Mouse (Mus musculus) neural tube, embryonic 15.5 days (tissue): ENCODE data around the gene Tsc1. TPM values are rescaled to one million over a fixed set of nuclear protein-coding genes. Genes with fewer than 3 reads are reported as not detected.

ENCODE experiments used
- ATAC-seq: fragments of 200-750 bp; cut with Nextera tagmentation; 2 replicates; pipeline ENCODE4 v1.8.0; 2017; ENCODE audit warnings: mild to moderate bottlenecking, moderate TSS enrichment, moderate library complexity; ENCODE audit not compliant: low FRiP score
- H3K27ac ChIP-seq: fragments of 300-500 bp; sonication (generic); replicated peaks from 2 replicates; pipeline ENCODE4 v1.5.1; 2015; ENCODE audit warnings: mild to moderate bottlenecking, inconsistent platforms
- H3K27me3 ChIP-seq: fragments of 300-500 bp; sonication (generic); replicated peaks from 2 replicates; pipeline ENCODE4 v1.6.1; 2015; ENCODE audit warnings: inconsistent platforms
- H3K36me3 ChIP-seq: fragments of 300-500 bp; sonication (generic); 2 replicates; pipeline ENCODE4 v1.6.1; 2015; ENCODE audit warnings: inconsistent platforms
- H3K4me1 ChIP-seq: fragments of 300-500 bp; sonication (generic); 2 replicates; pipeline ENCODE4 v1.6.1; 2015; ENCODE audit warnings: inconsistent platforms
- H3K4me2 ChIP-seq: fragments of 300-500 bp; sonication (generic); 2 replicates; pipeline ENCODE4 v1.6.1; 2015; ENCODE audit warnings: inconsistent platforms, mild to moderate bottlenecking, moderate library complexity
- H3K4me3 ChIP-seq: fragments of 300-500 bp; sonication (generic); replicated peaks from 2 replicates; pipeline ENCODE4 v1.5.1; 2015; ENCODE audit warnings: mild to moderate bottlenecking, inconsistent platforms
- H3K9ac ChIP-seq: fragments of 300-500 bp; sonication (generic); replicated peaks from 2 replicates; pipeline ENCODE4 v1.6.1; 2015; ENCODE audit warnings: mild to moderate bottlenecking, inconsistent platforms
- H3K9me3 ChIP-seq: fragments of 300-500 bp; sonication (generic); replicated peaks from 2 replicates; pipeline ENCODE4 v1.6.1; 2016; ENCODE audit warnings: inconsistent platforms
- WGBS: fragments of 180-500 bp; shearing (Covaris S2); methylation state at CpG from one replicate; pipeline ENCODE4 v1.1.7; 2015; ENCODE audit warnings: mixed read lengths; 5-methylcytosine and 5-hydroxymethylcytosine counted together
- polyA plus RNA-seq: library from polyadenylated mRNA; unstranded; fragments of >200 nt; fragmentation: Nextera tagmentation; extraction: Ambion mirVana; gene quantifications from 2 replicates; pipeline ENCODE4 v1.2.1, GENCODE M21; 2015

Tsc1 gene
- polyA plus RNA-seq, 1 experiment from 2014 or later = 33.3 TPM

DNA sequence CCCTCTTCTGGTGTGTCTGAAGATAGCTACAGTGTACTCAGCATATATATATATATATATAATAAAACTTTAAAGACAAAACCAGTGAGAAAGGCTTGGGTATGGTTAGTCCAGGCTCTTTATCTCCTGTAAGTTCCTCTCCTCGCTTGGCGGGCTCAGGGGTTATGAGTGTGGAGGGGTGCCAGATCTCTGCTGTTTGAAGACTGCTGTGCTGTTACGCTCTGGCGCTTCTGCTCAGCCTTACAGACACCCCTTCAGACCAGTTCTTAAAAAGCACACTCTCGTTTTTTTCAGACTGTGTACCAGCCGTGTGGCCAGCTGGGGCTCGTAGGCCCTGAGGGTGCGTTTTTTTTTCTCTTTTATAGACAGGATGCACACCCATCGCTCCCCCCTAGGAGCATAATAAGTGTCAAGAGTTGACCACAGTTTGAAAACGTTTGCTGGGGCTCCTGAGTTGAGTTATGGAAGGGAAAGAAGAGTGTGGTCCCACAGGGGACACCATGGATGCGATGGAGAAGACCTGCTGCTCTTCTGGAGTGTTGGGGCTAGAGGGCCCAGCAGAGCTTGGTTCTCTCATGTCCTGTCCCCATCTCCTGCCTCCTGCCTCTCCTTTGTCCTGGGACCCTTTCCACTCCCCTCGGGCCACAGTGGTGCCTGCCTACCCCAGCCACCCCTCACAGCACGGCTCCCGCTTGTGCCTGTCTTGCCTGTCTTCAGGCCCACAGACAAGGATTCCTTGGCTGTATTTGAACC lies 35.1 kb upstream of the Tsc1 start:
- no peak overlapping the region for H3K4me3 ChIP-seq
- H3K9ac ChIP-seq = no peak overlapping the region
- WGBS = 58% methylated on average over 14 of the region's 14 CpGs
- no peaks in the 10 kb centered on the region for H3K4me1 ChIP-seq
- ATAC-seq = no peak
- no peaks in the 10 kb centered on the region for H3K36me3 ChIP-seq
- H3K4me2 ChIP-seq = no peak overlapping the region
- no peak overlapping the region for H3K27ac ChIP-seq
- no peaks in the 10 kb centered on the region for H3K27me3 ChIP-seq
- no peaks in the 10 kb centered on the region for H3K9me3 ChIP-seq

- Histone ChIP-seq H3K27me3 (no peaks in the 10 kb centered on the region), H3K9me3 (no peaks in the 10 kb centered on the region), H3K4me3 (no peak overlapping the region), H3K36me3 (no peaks in the 10 kb centered on the region), H3K4me1 (no peaks in the 10 kb centered on the region), H3K4me2 (no peak overlapping the region), H3K9ac (no peak overlapping the region), H3K27ac (no peak overlapping the region)
- 64% methylated on average over 8 of the region's 8 CpGs for WGBS
- no peak for ATAC-seq
These were observed 34.3 kb upstream of the Tsc1 start for GRCm38 (mm10) chr2:28606601-28607340.

- H3K4me3 ChIP-seq = no peak overlapping the region
- H3K27ac ChIP-seq = no peak overlapping the region
- no peak overlapping the region for H3K9ac ChIP-seq
- WGBS = 47% methylated on average over 10 of the region's 10 CpGs
- no peak overlapping the region for H3K4me2 ChIP-seq
- no peaks in the 10 kb centered on the region for H3K4me1 ChIP-seq
- H3K36me3 ChIP-seq = no peaks in the 10 kb centered on the region
- no peaks in the 10 kb centered on the region for H3K27me3 ChIP-seq
- ATAC-seq = no peak
- no peaks in the 10 kb centered on the region for H3K9me3 ChIP-seq
These were observed 33.5 kb upstream of the Tsc1 start for GRCm38 (mm10) chr2:28607341-28608165.

DNA sequence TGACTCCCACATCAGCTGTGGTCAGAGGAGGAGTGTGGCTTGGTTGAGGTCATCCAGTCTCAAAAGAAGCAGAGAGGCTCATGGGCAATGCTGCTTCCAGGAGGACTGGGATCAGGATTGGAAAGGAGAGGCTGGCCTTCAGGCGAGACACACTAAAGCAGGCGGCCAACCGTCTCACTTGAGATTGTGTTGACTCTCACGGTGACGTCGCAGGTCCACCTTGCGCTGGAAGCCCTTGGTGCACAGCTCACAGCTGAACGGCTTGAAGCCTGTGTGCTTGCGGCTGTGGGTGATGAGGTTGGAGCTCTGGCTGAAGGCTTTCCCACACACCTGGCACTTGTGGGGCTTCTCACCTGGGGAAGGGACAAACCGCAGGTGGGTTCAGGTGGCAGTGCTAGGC lies 31.2 kb upstream of the Tsc1 start:
- H3K36me3 ChIP-seq = no peaks in the 10 kb centered on the region
- WGBS = 90% methylated on average over 10 of the region's 10 CpGs
- H3K9me3 ChIP-seq = no peaks in the 10 kb centered on the region
- ATAC-seq = no peak
- H3K27me3 ChIP-seq = no peaks in the 10 kb centered on the region
- H3K4me1 ChIP-seq = no peaks in the 10 kb centered on the region
- no peak overlapping the region for H3K4me3 ChIP-seq
- no peak overlapping the region for H3K4me2 ChIP-seq
- H3K9ac ChIP-seq = no peak overlapping the region
- no peak overlapping the region for H3K27ac ChIP-seq

GRCm38 (mm10) chr2:28610716-28611406 lies 30.2 kb upstream of the Tsc1 start:
- WGBS = 73% methylated on average over 12 of the region's 12 CpGs

GRCm38 (mm10) chr2:28611407-28611787 lies 29.6 kb upstream of the Tsc1 start:
- no peaks in the 10 kb centered on the region for H3K9me3 ChIP-seq
- no peaks in the 10 kb centered on the region for H3K27me3 ChIP-seq
- H3K27ac ChIP-seq = no peak overlapping the region
- H3K4me1 ChIP-seq = no peaks in the 10 kb centered on the region
- H3K4me3 ChIP-seq = no peak overlapping the region
- no peaks in the 10 kb centered on the region for H3K36me3 ChIP-seq
- H3K9ac ChIP-seq = no peak overlapping the region
- WGBS = 86% methylated on average over 17 of the region's 17 CpGs
- no peak overlapping the region for H3K4me2 ChIP-seq
- no peak for ATAC-seq

More at GRCm38 (mm10) chr2:28610716-28611406, 30.2 kb upstream of the Tsc1 start:
- Histone ChIP-seq H3K9me3 (no peaks in the 10 kb centered on the region), H3K36me3 (no peaks in the 10 kb centered on the region), H3K27me3 (no peaks in the 10 kb centered on the region), H3K4me1 (no peaks in the 10 kb centered on the region), H3K9ac (no peak overlapping the region), H3K27ac (no peak overlapping the region), H3K4me3 (no peak overlapping the region), H3K4me2 (no peak overlapping the region)
- ATAC-seq = no peak

GRCm38 (mm10) chr2:28612436-28613063 lies 28.5 kb upstream of the Tsc1 start:
- Histone ChIP-seq H3K4me3 (no peak overlapping the region), H3K9me3 (no peaks in the 10 kb centered on the region), H3K4me1 (no peaks in the 10 kb centered on the region), H3K4me2 (no peak overlapping the region), H3K36me3 (no peaks in the 10 kb centered on the region), H3K9ac (no peak overlapping the region), H3K27me3 (no peaks in the 10 kb centered on the region), H3K27ac (no peak overlapping the region)
- WGBS = 68% methylated on average over 10 of the region's 10 CpGs
- no peak for ATAC-seq

GRCm38 (mm10) chr2:28613599-28613998 lies 27.4 kb upstream of the Tsc1 start:
- Histone ChIP-seq H3K4me2 (no peak overlapping the region), H3K27me3 (no peaks in the 10 kb centered on the region), H3K9ac (no peak overlapping the region), H3K4me3 (no peak overlapping the region), H3K9me3 (no peaks in the 10 kb centered on the region), H3K36me3 (no peaks in the 10 kb centered on the region), H3K27ac (no peak overlapping the region), H3K4me1 (no peaks in the 10 kb centered on the region)
- ATAC-seq = no peak
- 88% methylated on average over 10 of the region's 10 CpGs for WGBS

- Histone ChIP-seq H3K9ac (no peak overlapping the region), H3K9me3 (no peaks in the 10 kb centered on the region), H3K36me3 (no peaks in the 10 kb centered on the region), H3K4me3 (no peak overlapping the region), H3K27ac (no peak overlapping the region), H3K27me3 (peaks cover 9% of the 10 kb centered on the region), H3K4me2 (no peak overlapping the region), H3K4me1 (no peaks in the 10 kb centered on the region)
- no peak for ATAC-seq
- whole genome bisulfite sequencing = 30% methylated on average over 5 of the region's 5 CpGs
These were observed 24.7 kb upstream of the Tsc1 start for GRCm38 (mm10) chr2:28616358-28616757.

DNA sequence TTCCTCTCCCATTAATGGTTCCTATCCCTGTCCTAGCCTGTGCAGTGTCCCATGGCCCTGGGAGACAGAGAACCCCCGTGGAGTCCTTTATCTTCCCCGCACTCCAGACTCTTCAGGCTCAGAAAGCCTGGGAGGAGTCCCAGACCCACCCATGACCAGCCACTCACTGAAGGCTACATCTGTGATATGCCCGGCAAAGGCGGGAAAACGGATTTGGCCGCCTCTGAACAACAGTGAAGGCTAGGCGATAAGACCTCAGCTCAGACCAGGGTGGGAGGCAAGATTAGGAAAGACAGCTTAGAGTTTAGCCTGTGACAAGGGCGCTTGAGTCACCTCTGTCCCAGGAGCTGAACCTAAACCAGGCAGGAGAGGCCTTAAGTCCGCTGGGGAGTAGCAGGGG lies 24.2 kb upstream of the Tsc1 start:
- H3K9me3 ChIP-seq = no peaks in the 10 kb centered on the region
- peaks cover 4% of the 10 kb centered on the region; the same call in 1 of the 2 replicates for H3K4me1 ChIP-seq
- 84% methylated on average over 9 of the region's 9 CpGs for WGBS
- H3K9ac ChIP-seq = no peak overlapping the region
- H3K36me3 ChIP-seq = no peaks in the 10 kb centered on the region
- peaks cover 14% of the 10 kb centered on the region for H3K27me3 ChIP-seq
- no peak overlapping the region for H3K27ac ChIP-seq
- no peak overlapping the region for H3K4me3 ChIP-seq
- ATAC-seq = no peak
- no peak overlapping the region for H3K4me2 ChIP-seq
